Mouse (Mus musculus) limb, embryonic 11.5 days (tissue): Measurements from ENCODE around the gene Cdh13. TPM values are rescaled to one million over a fixed set of nuclear protein-coding genes. Genes with fewer than 3 reads are reported as not detected.

Source experiments
- ATAC-seq: fragments of 200-750 bp; cut with Nextera tagmentation; 2 replicates; pipeline ENCODE4 v1.8.0; 2017; ENCODE audit warnings: low read depth; ENCODE audit not compliant: insufficient number of reproducible peaks, low FRiP score, low TSS enrichment
- DNase-seq: peaks from one replicate; pipeline ENCODE4 v3.0.0-alpha.2; 2015; ENCODE audit warnings: low spot score
- H3K27ac ChIP-seq: fragments of 300-500 bp; sonication (generic); replicated peaks from 2 replicates; pipeline ENCODE4 v1.5.1; 2014; ENCODE audit warnings: low read depth, mild to moderate bottlenecking, low read length
- H3K27me3 ChIP-seq: fragments of 300-500 bp; sonication (generic); 2 replicates; pipeline ENCODE4 v1.6.1; 2014; ENCODE audit warnings: mild to moderate bottlenecking, low read length, mixed read lengths; ENCODE audit not compliant: control insufficient read depth, insufficient read depth
- H3K36me3 ChIP-seq: fragments of 300-500 bp; sonication (generic); 2 replicates; pipeline ENCODE4 v1.6.1; 2014; ENCODE audit warnings: mild to moderate bottlenecking, low read length, moderate library complexity, mixed read lengths; ENCODE audit not compliant: control insufficient read depth, insufficient read depth
- H3K4me1 ChIP-seq: fragments of 300-500 bp; sonication (generic); 2 replicates; pipeline ENCODE4 v1.6.1; 2014; ENCODE audit warnings: low read length, mixed read lengths; ENCODE audit not compliant: control insufficient read depth, insufficient read depth
- H3K4me2 ChIP-seq: fragments of 300-500 bp; sonication (generic); 2 replicates; pipeline ENCODE4 v1.6.1; 2014; ENCODE audit warnings: low read depth, mild to moderate bottlenecking, moderate library complexity; ENCODE audit not compliant: severe bottlenecking
- H3K4me3 ChIP-seq: fragments of 300-500 bp; sonication (generic); 2 replicates; pipeline ENCODE4 v1.5.1; 2014; ENCODE audit warnings: low read depth, low read length
- H3K9ac ChIP-seq: fragments of 300-500 bp; sonication (generic); 2 replicates; pipeline ENCODE4 v1.6.1; 2014; ENCODE audit warnings: mild to moderate bottlenecking, low read length
- H3K9me3 ChIP-seq: fragments of 300-500 bp; sonication (generic); 2 replicates; pipeline ENCODE4 v1.6.1; 2016; ENCODE audit warnings: low read length; ENCODE audit not compliant: control insufficient read depth
- WGBS: fragments of 180-500 bp; shearing (Covaris S2); extraction: QIAGEN DNeasy Blood & Tissue Kit; methylation state at CpG from one replicate; pipeline ENCODE4 v1.1.7; 2014; 5-methylcytosine and 5-hydroxymethylcytosine counted together
- polyA plus RNA-seq: library from polyadenylated mRNA; unstranded; fragments of >200 nt; fragmentation: Nextera tagmentation; extraction: Ambion mirVana; gene quantifications from 2 replicates; pipeline ENCODE4 v1.2.1, GENCODE M21; 2014

Gene Cdh13
- polyA plus RNA-seq, 1 experiment from 2014 or later, result 4.9 TPM

GRCm38 (mm10) chr8:118287496-118287895 lies 4.0 kb downstream of the Cdh13 start:
- Histone ChIP-seq H3K4me1 (0 out of 2 replicates have a peak, but pooled peaks cover 2% of the 10 kb centered on the region), H3K27ac (no peak overlapping the region), H3K4me2 (no peak overlapping the region), H3K9me3 (no peaks in the 10 kb centered on the region), H3K9ac (no peak overlapping the region), H3K27me3 (peaks cover 35% of the 10 kb centered on the region), H3K4me3 (no peak overlapping the region), H3K36me3 (no peaks in the 10 kb centered on the region)
- ATAC-seq, result no peak
- peak; percentile 46 for DNase-seq
- WGBS, result 50% methylated on average over 9 of the region's 9 CpGs

- no peak overlapping the region for H3K4me2 ChIP-seq
- no peaks in the 10 kb centered on the region for H3K9me3 ChIP-seq
- H3K9ac ChIP-seq, result no peak overlapping the region
- 0 out of 2 replicates have a peak, but pooled peaks cover 2% of the 10 kb centered on the region for H3K4me1 ChIP-seq
- DNase-seq, result no peak
- no peak overlapping the region for H3K4me3 ChIP-seq
- 64% methylated on average over 8 of the region's 8 CpGs for WGBS
- no peak for ATAC-seq
- peaks cover 31% of the 10 kb centered on the region for H3K27me3 ChIP-seq
- H3K36me3 ChIP-seq, result no peaks in the 10 kb centered on the region
- H3K27ac ChIP-seq, result no peak overlapping the region
These were observed 4.9 kb downstream of the Cdh13 start for GRCm38 (mm10) chr8:118288259-118288952.

- no peak overlapping the region for H3K4me3 ChIP-seq
- WGBS, result 84% methylated on average over 4 of the region's 4 CpGs
- no peak overlapping the region for H3K27ac ChIP-seq
- H3K9me3 ChIP-seq, result no peaks in the 10 kb centered on the region
- no peaks in the 10 kb centered on the region for H3K36me3 ChIP-seq
- 0 out of 2 replicates have a peak, but pooled peaks cover 2% of the 10 kb centered on the region for H3K4me1 ChIP-seq
- H3K9ac ChIP-seq, result no peak overlapping the region
- no peak for ATAC-seq
- no peak overlapping the region for H3K4me2 ChIP-seq
- DNase-seq, result no peak
- peaks cover 24% of the 10 kb centered on the region for H3K27me3 ChIP-seq
These were observed 5.6 kb downstream of the Cdh13 start for GRCm38 (mm10) chr8:118289091-118289490.

- Histone ChIP-seq H3K9ac (no peak overlapping the region), H3K4me1 (0 out of 2 replicates have a peak, but pooled peaks cover 2% of the 10 kb centered on the region)
- 89% methylated on average over 7 of the region's 7 CpGs for WGBS
These were observed 6.0 kb downstream of the Cdh13 start for GRCm38 (mm10) chr8:118289525-118289924.

GRCm38 (mm10) chr8:118290266-118290665 lies 6.7 kb downstream of the Cdh13 start:
- no peaks in the 10 kb centered on the region for H3K36me3 ChIP-seq
- no peak overlapping the region for H3K9ac ChIP-seq
- H3K4me1 ChIP-seq, result no peaks in the 10 kb centered on the region
- DNase-seq (no peak), ATAC-seq (no peak)
- no peaks in the 10 kb centered on the region for H3K9me3 ChIP-seq
- H3K4me2 ChIP-seq, result no peak overlapping the region
- H3K27me3 ChIP-seq, result peaks cover 15% of the 10 kb centered on the region
- H3K27ac ChIP-seq, result no peak overlapping the region
- no peak overlapping the region for H3K4me3 ChIP-seq
- WGBS, result 77% methylated on average over 6 of the region's 6 CpGs

More at GRCm38 (mm10) chr8:118289525-118289924, 6.0 kb downstream of the Cdh13 start:
- DNase-seq, result no peak
- no peak overlapping the region for H3K4me3 ChIP-seq
- H3K27me3 ChIP-seq, result peaks cover 22% of the 10 kb centered on the region
- no peaks in the 10 kb centered on the region for H3K36me3 ChIP-seq
- H3K9me3 ChIP-seq, result no peaks in the 10 kb centered on the region
- H3K4me2 ChIP-seq, result no peak overlapping the region
- no peak overlapping the region for H3K27ac ChIP-seq
- no peak for ATAC-seq

- WGBS, result 90% methylated on average over 5 of the region's 5 CpGs
These were observed 12.9 kb downstream of the Cdh13 start for GRCm38 (mm10) chr8:118296477-118296876.

GRCm38 (mm10) chr8:118306957-118307356 lies 23.4 kb downstream of the Cdh13 start:
- DNase-seq, result no peak
- Histone ChIP-seq H3K27me3 (no peaks in the 10 kb centered on the region), H3K4me3 (no peak overlapping the region), H3K4me2 (no peak overlapping the region), H3K4me1 (no peaks in the 10 kb centered on the region), H3K9ac (no peak overlapping the region), H3K36me3 (no peaks in the 10 kb centered on the region), H3K9me3 (no peaks in the 10 kb centered on the region), H3K27ac (no peak overlapping the region)
- no peak for ATAC-seq
- WGBS, result 91% methylated on average over 10 of the region's 10 CpGs

More at GRCm38 (mm10) chr8:118296477-118296876, 12.9 kb downstream of the Cdh13 start:
- H3K4me2 ChIP-seq, result no peak overlapping the region
- no peak overlapping the region for H3K4me3 ChIP-seq
- H3K36me3 ChIP-seq, result no peaks in the 10 kb centered on the region
- H3K27ac ChIP-seq, result no peak overlapping the region
- H3K9ac ChIP-seq, result no peak overlapping the region
- no peak for DNase-seq
- no peaks in the 10 kb centered on the region for H3K27me3 ChIP-seq
- ATAC-seq, result no peak
- no peaks in the 10 kb centered on the region for H3K4me1 ChIP-seq
- H3K9me3 ChIP-seq, result no peaks in the 10 kb centered on the region

GRCm38 (mm10) chr8:118309106-118309505 lies 25.6 kb downstream of the Cdh13 start:
- H3K4me2 ChIP-seq, result no peak overlapping the region

More at GRCm38 (mm10) chr8:118309106-118309505, 25.6 kb downstream of the Cdh13 start:
- Histone ChIP-seq H3K4me1 (no peaks in the 10 kb centered on the region), H3K27ac (no peak overlapping the region), H3K4me3 (no peak overlapping the region), H3K9me3 (no peaks in the 10 kb centered on the region), H3K36me3 (no peaks in the 10 kb centered on the region), H3K27me3 (no peaks in the 10 kb centered on the region), H3K9ac (no peak overlapping the region)
- ATAC-seq (no peak), DNase-seq (no peak)
- 40% methylated on average over 3 of the region's 3 CpGs for WGBS
